Mouse (Mus musculus) ES-E14 (cell line): ENCODE results near the gene Mre11a.

Experiments used
- CHD2 ChIP-seq: IDR thresholded peaks from 2 replicates; pipeline ENCODE4 v1.6.1; 2014; ENCODE audit warnings: mild to moderate bottlenecking, low read depth, low read length, inconsistent platforms
- MAFK ChIP-seq: IDR thresholded peaks from 2 replicates; pipeline ENCODE4 v1.6.1; 2014; ENCODE audit warnings: mild to moderate bottlenecking, low read depth, low read length, inconsistent platforms; ENCODE audit not compliant: insufficient read depth
- ZC3H11A ChIP-seq: IDR thresholded peaks from 2 replicates; pipeline ENCODE4 v1.6.1; 2012; ENCODE audit warnings: low read depth, mild to moderate bottlenecking, inconsistent platforms, low read length, borderline replicate concordance
- ZNF384 ChIP-seq: IDR thresholded peaks from 2 replicates; pipeline ENCODE4 v1.6.1; 2012; ENCODE audit warnings: low read depth, low read length, inconsistent platforms

- no peak for TF ChIP-seq MAFK
- TF ChIP-seq CHD2, result no peak
- no peak for TF ChIP-seq ZC3H11A
- no peak for TF ChIP-seq ZNF384
Observed at GRCm38 (mm10) chr9:14769811-14770210, 14.6 kb upstream of the Mre11a start.
